ENCODE assay signal across 8 mouse cellular contexts in genomic region chr3:122291828-122292227, GRCm38 (mm10). TPM values are rescaled to one million over a fixed set of nuclear protein-coding genes. Genes with fewer than 3 reads are reported as not detected.
DNase-seq lines count a peak whose midpoint lies in the region; ATAC-seq and TF ChIP-seq lines count a peak whose summit lies in the region.

No protein-coding gene starts in this region.

- no peak for TF ChIP-seq EP300 in CH12.LX (IDR thresholded peaks at IDR 0.05; ENCODE audit: low read length)
- TF ChIP-seq EP300 in lung, postnatal 0 days (IDR thresholded peaks at IDR 0.05), result peak; percentile 33

- no peak for TF ChIP-seq RAD21 in CH12.LX (IDR thresholded peaks at IDR 0.05; ENCODE audit: low read depth, low read length)

- no peak overlapping the region for H3K27ac ChIP-seq in CH12.LX (ENCODE audit: insufficient read depth, low read depth)
- H3K27ac ChIP-seq in cortical plate, adult 2 months (ENCODE audit: insufficient read depth, low read length), result no peak overlapping the region
- peak overlapping the region; percentile 97 for H3K27ac ChIP-seq in lung, postnatal 0 days (ENCODE audit: low read length)

- peaks cover 4 to 29% of the 10 kb centered on the region in 2 experiments; a peak in 2 of 4 replicates for H3K4me1 ChIP-seq in CH12.LX (ENCODE audit: control insufficient read depth in 1 of 2, insufficient read depth in 2 of 2)
- peaks cover 2% of the 10 kb centered on the region; the same call in 1 of the 2 replicates for H3K4me1 ChIP-seq in cortical plate, adult 2 months (ENCODE audit: control insufficient read depth, insufficient read depth, low read length)
- peaks cover 9% of the 10 kb centered on the region; the same call in 1 of the 2 replicates for H3K4me1 ChIP-seq in lung, postnatal 0 days (ENCODE audit: insufficient read depth, low read depth, low read length)

- no peaks in the 10 kb centered on the region for H3K79me2 ChIP-seq in CH12.LX (replicated peaks; ENCODE audit: control insufficient read depth, extremely low read depth, insufficient read depth, poor library complexity, severe bottlenecking)

- no peak overlapping the region for H3K4me2 ChIP-seq in CH12.LX (ENCODE audit: insufficient read depth, low read depth, poor library complexity, severe bottlenecking)
- H3K4me2 ChIP-seq in lung, postnatal 0 days (replicated peaks; ENCODE audit: low read depth, low read length), result peak overlapping the region; percentile 83; the same call in 1 of the 2 replicates

- H3K4me3 ChIP-seq in CH12.LX (replicated peaks in 1 of 3; ENCODE audit: low read depth in 2 of 3, low read length in 2 of 3, poor library complexity in 1 of 3), result no peak overlapping the region
- H3K4me3 ChIP-seq in cortical plate, adult 2 months (ENCODE audit: insufficient read depth, low read length), result peak overlapping the region; percentile 88
- no peak overlapping the region for H3K4me3 ChIP-seq in lung, postnatal 0 days (ENCODE audit: low read depth, low read length)

- no peaks in the 10 kb centered on the region for H3K9me3 ChIP-seq in CH12.LX (replicated peaks; ENCODE audit: low read length)
- no peaks in the 10 kb centered on the region for H3K9me3 ChIP-seq in lung, postnatal 0 days (ENCODE audit: low read length)

- DNase-seq in CH12.LX (ENCODE audit: extremely low read depth), result no peak
- peak; percentile 33 for DNase-seq in heart, postnatal 25 days (ENCODE audit: low spot score)
- DNase-seq in lung, postnatal 0 days (ENCODE audit: low spot score), result peak; percentile 59
- DNase-seq in spleen, adult 18-20 months, result no peak
- no peak for DNase-seq in left cerebral cortex, postnatal 14 days (ENCODE audit: low spot score in 2 of 2)
- DNase-seq in layer of hippocampus, adult 9-10 months (ENCODE audit: low spot score), result no peak
- no peak for DNase-seq in thymus, postnatal 0 days (ENCODE audit: low spot score)

- intact Hi-C loops in heart, postnatal 25 days (cut with DNase I), result loop anchor here (10.0 kb wide), 2 partner anchors 327 to 633 kb away; partner anchors contain the start of gene 1810037I17Rik
- intact Hi-C loops in left cerebral cortex, postnatal 14 days (cut with DNase I), result loop anchor here (5.0 kb wide), 2 partner anchors 325 to 345 kb away; partner anchors contain the start of gene Fnbp1l

- TF ChIP-seq POLR2A in CH12.LX (IDR thresholded peaks at IDR 0.05; ENCODE audit: low read depth, low read length), result no peak
- TF ChIP-seq POLR2A in cortical plate, adult 2 months (IDR thresholded peaks at IDR 0.05; ENCODE audit: extremely low read depth, insufficient read depth, low read length), result no peak

- no peak for TF ChIP-seq CTCF in CH12.LX (conservative IDR thresholded peaks at IDR 0.05 in 1 of 2, IDR thresholded peaks at IDR 0.05 in 1 of 2; ENCODE audit: low read depth in 2 of 2, low read length in 2 of 2)
- no peak for TF ChIP-seq CTCF in cortical plate, adult 2 months (IDR thresholded peaks at IDR 0.05; ENCODE audit: extremely low read depth, insufficient read depth, low read length)
- TF ChIP-seq CTCF in lung, postnatal 0 days (IDR thresholded peaks at IDR 0.05), result no peak

- in situ Hi-C loops in CH12.LX (cut with MboI; ENCODE audit: low pct_ligation_motif_present, low pct_unique_long_range_greater_than_20kb, low sequenced_read_pairs), result loop anchor here (25.0 kb wide), 1 partner anchor 620 kb away; the partner anchor contains the start of genes 1810037I17Rik and Gm10959

- WGBS in lung, postnatal 0 days, result 31% methylated on average over 12 of the region's 12 CpGs

- H3K36me3 ChIP-seq in CH12.LX (replicated peaks in 1 of 2; ENCODE audit: control insufficient read depth in 1 of 2, insufficient read depth in 1 of 2, low read length in 1 of 2), result no peaks in the 10 kb centered on the region
- H3K36me3 ChIP-seq in lung, postnatal 0 days (ENCODE audit: insufficient read depth, low read length), result no peaks in the 10 kb centered on the region

- H3K9ac ChIP-seq in CH12.LX (ENCODE audit: insufficient read depth, low read depth), result no peak overlapping the region
- H3K9ac ChIP-seq in lung, postnatal 0 days (replicated peaks; ENCODE audit: low read depth), result 0 out of 2 replicates have a peak overlapping the region, but pooled peaks have one; percentile 6

- H3K27me3 ChIP-seq in CH12.LX (replicated peaks), result no peaks in the 10 kb centered on the region
- no peaks in the 10 kb centered on the region for H3K27me3 ChIP-seq in lung, postnatal 0 days (replicated peaks; ENCODE audit: insufficient read depth, low read length)

- ATAC-seq in lung, postnatal 0 days, result peak; percentile 2; the same call in 1 of the 2 replicates

- dilution Hi-C loops in CH12.LX (cut with MboI; ENCODE audit: extremely low pct_ligation_motif_present, extremely low pct_unique_long_range_greater_than_20kb, low sequenced_read_pairs), result no loop called here

TF ChIP-seq in CH12.LX, 34 proteins besides CTCF, POLR2A, EP300 and RAD21:
- TF ChIP-seq SIN3A (IDR thresholded peaks at IDR 0.05; ENCODE audit: low read length) (0 out of 2 replicates have a peak, but pooled peaks have one; percentile 16), USF1 (IDR thresholded peaks at IDR 0.05; ENCODE audit: low read depth, low read length) (no peak)

RNA-seq across cellular contexts. Expression of gene Bcar3, which starts 2.1 kb away (rescaled TPM):
- total RNA-seq in CH12.LX (2012; rRNA removed) (47.4 and 56.9 TPM in 2 replicates), CH12.LX (2014; rRNA removed) (52.0 and 54.6 TPM in 2 replicates)
- 55.9 and 61.2 TPM in 2 replicates for polyA plus RNA-seq in CH12.LX (2012; ENCODE audit: insufficient read length, low read depth)
- 15.8 and 17.0 TPM in 2 replicates for polyA plus RNA-seq in cortical plate, adult 2 months (2012; rRNA removed)
- 1 to 10 TPM; 6.4 to 7.2 TPM for total RNA-seq in heart, postnatal 25 days (2021)
- polyA plus RNA-seq in lung, postnatal 0 days (2015; fragmentation: Nextera tagmentation; extraction: Ambion mirVana), result 27.6 and 38.3 TPM in 2 replicates
- total RNA-seq in left cerebral cortex, postnatal 14 days (2021), result 10 to 100 TPM; 15.1 to 16.2 TPM
- 4.5 and 5.3 TPM in 2 replicates for polyA plus RNA-seq in thymus, postnatal 0 days (2015; fragmentation: Nextera tagmentation; extraction: Ambion mirVana)

RNA-seq across cellular contexts. Expression of gene Dnttip2, which starts 17.6 kb away (rescaled TPM):
- total RNA-seq in CH12.LX (2012; rRNA removed) (41.9 and 62.3 TPM in 2 replicates), CH12.LX (2014; rRNA removed) (65.2 and 72.7 TPM in 2 replicates)
- 121 and 141 TPM in 2 replicates for polyA plus RNA-seq in CH12.LX (2012; ENCODE audit: insufficient read length, low read depth)
- polyA plus RNA-seq in cortical plate, adult 2 months (2012; rRNA removed), result 17.0 and 17.6 TPM in 2 replicates
- total RNA-seq in heart, postnatal 25 days (2021), result 10 to 100 TPM; 23.8 to 26.0 TPM
- polyA plus RNA-seq in lung, postnatal 0 days (2015; fragmentation: Nextera tagmentation; extraction: Ambion mirVana), result 38.3 and 43.9 TPM in 2 replicates
- total RNA-seq in left cerebral cortex, postnatal 14 days (2021), result 10 to 100 TPM; 23.0 to 27.4 TPM
- polyA plus RNA-seq in thymus, postnatal 0 days (2015; fragmentation: Nextera tagmentation; extraction: Ambion mirVana), result 68.5 and 71.5 TPM in 2 replicates

RNA-seq across cellular contexts. Expression of gene Gclm, which starts 46.5 kb away (rescaled TPM):
- 26.1 and 38.4 TPM in 2 replicates for total RNA-seq in CH12.LX (2012; rRNA removed)
- total RNA-seq in CH12.LX (2014; rRNA removed), result 195 and 214 TPM in 2 replicates
- 85.4 and 108 TPM in 2 replicates for polyA plus RNA-seq in CH12.LX (2012; ENCODE audit: insufficient read length, low read depth)
- polyA plus RNA-seq in cortical plate, adult 2 months (2012; rRNA removed), result 46.6 and 49.5 TPM in 2 replicates
- 10 to 100 TPM; 47.0 to 51.4 TPM for total RNA-seq in heart, postnatal 25 days (2021)
- 102 and 112 TPM in 2 replicates for polyA plus RNA-seq in lung, postnatal 0 days (2015; fragmentation: Nextera tagmentation; extraction: Ambion mirVana)
- 10 to 100 TPM; 59.3 to 65.2 TPM for total RNA-seq in left cerebral cortex, postnatal 14 days (2021)
- polyA plus RNA-seq in thymus, postnatal 0 days (2015; fragmentation: Nextera tagmentation; extraction: Ambion mirVana), result 53.6 and 63.7 TPM in 2 replicates

Comparison
In these comparisons a context has a peak if more than half of its experiments do, and no peak if none do; other contexts are left out.
1. DNase-seq: peak in heart, postnatal 25 days (single experiment) and lung, postnatal 0 days (single experiment); none in CH12.LX (single experiment), spleen, adult 18-20 months (0 of 2), left cerebral cortex, postnatal 14 days (0 of 2), layer of hippocampus, adult 9-10 months (single experiment) and thymus, postnatal 0 days (single experiment).